Mouse (Mus musculus): ENCODE measurements at regions not wholly inside any gene's neighbourhood (a gene's known extent, or its start where the extent isn't known, plus 50 kb on each side); places are given as distances from the start of the nearest gene placed in this dataset.

GRCm38 (mm10) chr5:106557733-106558132 lies 51.2 kb upstream of the Gm17304 start:
- H3K4me1 ChIP-seq (replicated peaks): peaks cover 7% of the 10 kb centered on the region
- no peaks in the 10 kb centered on the region for H3K9me3 ChIP-seq
- peaks cover 46% of the 10 kb centered on the region for H3K27me3 ChIP-seq (replicated peaks)
- no peak overlapping the region for H3K4me2 ChIP-seq (replicated peaks)
- WGBS: 23% methylated on average over 11 of the region's 11 CpGs
- no peak overlapping the region for H3K9ac ChIP-seq
- H3K36me3 ChIP-seq: no peaks in the 10 kb centered on the region
- ATAC-seq: no peak
- H3K4me3 ChIP-seq (replicated peaks): no peak overlapping the region
- no peak overlapping the region for H3K27ac ChIP-seq

- no peak for ATAC-seq
- Histone ChIP-seq H3K9me3 (no peaks in the 10 kb centered on the region), H3K36me3 (no peaks in the 10 kb centered on the region), H3K27ac (no peak overlapping the region), H3K27me3 (replicated peaks) (no peaks in the 10 kb centered on the region), H3K4me3 (replicated peaks) (no peak overlapping the region), H3K9ac (no peak overlapping the region), H3K4me1 (replicated peaks) (no peaks in the 10 kb centered on the region), H3K4me2 (replicated peaks) (no peak overlapping the region)
- WGBS: 81% methylated on average over 6 of the region's 6 CpGs
These were observed 69.6 kb upstream of the Gm17304 start for GRCm38 (mm10) chr5:106539286-106539685.

- Histone ChIP-seq H3K9me3 (no peaks in the 10 kb centered on the region), H3K36me3 (no peaks in the 10 kb centered on the region), H3K4me3 (replicated peaks) (no peak overlapping the region), H3K27ac (no peak overlapping the region), H3K4me1 (replicated peaks) (no peaks in the 10 kb centered on the region), H3K9ac (no peak overlapping the region), H3K4me2 (replicated peaks) (no peak overlapping the region), H3K27me3 (replicated peaks) (no peaks in the 10 kb centered on the region)
- whole genome bisulfite sequencing: 33% methylated on average over 6 of the region's 6 CpGs
- no peak for ATAC-seq
These were observed 71.7 kb upstream of the Gm17304 start for GRCm38 (mm10) chr5:106537153-106537552.

GRCm38 (mm10) chr5:106536068-106536467 lies 72.8 kb upstream of the Gm17304 start:
- H3K36me3 ChIP-seq: no peaks in the 10 kb centered on the region
- H3K27me3 ChIP-seq (replicated peaks): no peaks in the 10 kb centered on the region
- WGBS: 45% methylated on average over 5 of the region's 5 CpGs
- H3K9me3 ChIP-seq: no peaks in the 10 kb centered on the region
- no peak overlapping the region for H3K4me2 ChIP-seq (replicated peaks)
- no peak overlapping the region for H3K4me3 ChIP-seq (replicated peaks)
- ATAC-seq: no peak
- H3K9ac ChIP-seq: no peak overlapping the region
- no peak overlapping the region for H3K27ac ChIP-seq
- H3K4me1 ChIP-seq (replicated peaks): no peaks in the 10 kb centered on the region

GRCm38 (mm10) chr5:106528811-106529210 lies 70.8 kb upstream of the Barhl2 start:
- ATAC-seq: no peak
- Histone ChIP-seq H3K9ac (no peak overlapping the region), H3K9me3 (no peaks in the 10 kb centered on the region), H3K4me1 (replicated peaks) (no peaks in the 10 kb centered on the region), H3K4me3 (replicated peaks) (no peak overlapping the region), H3K27me3 (replicated peaks) (no peaks in the 10 kb centered on the region), H3K4me2 (replicated peaks) (no peak overlapping the region), H3K27ac (no peak overlapping the region), H3K36me3 (no peaks in the 10 kb centered on the region)
- whole genome bisulfite sequencing: 86% methylated on average over 8 of the region's 8 CpGs

- no peak overlapping the region for H3K9ac ChIP-seq
- 79% methylated on average over 14 of the region's 14 CpGs for WGBS
- H3K36me3 ChIP-seq: no peaks in the 10 kb centered on the region
- no peaks in the 10 kb centered on the region for H3K27me3 ChIP-seq (replicated peaks)
- no peak overlapping the region for H3K27ac ChIP-seq
- H3K9me3 ChIP-seq: no peaks in the 10 kb centered on the region
- no peaks in the 10 kb centered on the region for H3K4me1 ChIP-seq (replicated peaks)
- ATAC-seq: no peak
- H3K4me2 ChIP-seq (replicated peaks): no peak overlapping the region
- H3K4me3 ChIP-seq (replicated peaks): no peak overlapping the region
These were observed 69.5 kb upstream of the Barhl2 start for GRCm38 (mm10) chr5:106527364-106527985.

- Histone ChIP-seq H3K4me3 (replicated peaks) (no peak overlapping the region), H3K4me1 (replicated peaks) (no peaks in the 10 kb centered on the region), H3K4me2 (replicated peaks) (no peak overlapping the region), H3K27me3 (replicated peaks) (no peaks in the 10 kb centered on the region), H3K27ac (no peak overlapping the region), H3K36me3 (no peaks in the 10 kb centered on the region), H3K9me3 (no peaks in the 10 kb centered on the region), H3K9ac (no peak overlapping the region)
- ATAC-seq: no peak
- 80% methylated on average over 7 of the region's 7 CpGs for WGBS
These were observed 54.6 kb upstream of the Barhl2 start for GRCm38 (mm10) chr5:106512423-106513089.

GRCm38 (mm10) chr5:106507901-106508300 lies 49.9 kb upstream of the Barhl2 start:
- no peak overlapping the region for H3K9ac ChIP-seq
- no peaks in the 10 kb centered on the region for H3K9me3 ChIP-seq
- H3K27me3 ChIP-seq (replicated peaks): no peaks in the 10 kb centered on the region
- no peak overlapping the region for H3K4me3 ChIP-seq (replicated peaks)
- peak; percentile 93 for ATAC-seq
- no peaks in the 10 kb centered on the region for H3K36me3 ChIP-seq
- no peak overlapping the region for H3K27ac ChIP-seq
- H3K4me2 ChIP-seq (replicated peaks): no peak overlapping the region
- 56% methylated on average over 5 of the region's 5 CpGs for WGBS
- H3K4me1 ChIP-seq (replicated peaks): no peaks in the 10 kb centered on the region

All from intestine, embryonic 15.5 days (tissue).